Mouse (Mus musculus): ENCODE data around the gene Trpm6. TPM values are rescaled to one million over a fixed set of nuclear protein-coding genes. Genes with fewer than 3 reads are reported as not detected.
A peak's percentile ranks its signal among the peaks of the same experiment; 100 is the strongest.

Gene Trpm6
- total RNA-seq, 2 experiments from 2014 or later, result 0.49 to 0.52 TPM

- DNase-seq (ENCODE audit: low spot score in 2 of 2), result peak; percentile 18 to 44
Measured at GRCm38 (mm10) chr19:18888491-18889116, 138.8 kb downstream of the Trpm6 start.

- DNase-seq (ENCODE audit: low spot score in 2 of 2), result peak; percentile 27 to 39
Measured at GRCm38 (mm10) chr19:18889117-18889627, 139.4 kb downstream of the Trpm6 start.

GRCm38 (mm10) chr19:18889632-18890031 is 139.8 kb downstream of the Trpm6 start:
- DNase-seq (ENCODE audit: low spot score in 2 of 2), result no peak

GRCm38 (mm10) chr19:18890216-18890615 is 140.4 kb downstream of the Trpm6 start:
- no peak for DNase-seq (ENCODE audit: low spot score in 2 of 2)

GRCm38 (mm10) chr19:18898238-18898637 is 148.5 kb downstream of the Trpm6 start:
- DNase-seq (ENCODE audit: low spot score in 2 of 2), result no peak

- DNase-seq (ENCODE audit: low spot score in 2 of 2), result no peak
Measured at GRCm38 (mm10) chr19:18902041-18902693, 152.4 kb downstream of the Trpm6 start.

GRCm38 (mm10) chr19:18902694-18903067 is 152.9 kb downstream of the Trpm6 start:
- DNase-seq (ENCODE audit: low spot score in 2 of 2), result no peak

- no peak for DNase-seq (ENCODE audit: low spot score in 2 of 2)
Measured at GRCm38 (mm10) chr19:18905511-18905910, 155.7 kb downstream of the Trpm6 start.

GRCm38 (mm10) chr19:18909641-18910040 is 159.9 kb downstream of the Trpm6 start:
- no peak for DNase-seq (ENCODE audit: low spot score in 2 of 2)

GRCm38 (mm10) chr19:18911755-18912340 is 162.1 kb downstream of the Trpm6 start:
- no peak for DNase-seq (ENCODE audit: low spot score in 2 of 2)

- DNase-seq (ENCODE audit: low spot score in 2 of 2), result no peak
Measured at GRCm38 (mm10) chr19:18941391-18941790, 191.6 kb downstream of the Trpm6 start.

Other genes with a start within 250 kb of the Trpm6 start
- gene Ostf1, start 118.2 kb upstream of the Trpm6 start, total RNA-seq (2021), result 10 to 100 TPM; 14.0 to 16.2 TPM
- gene Nmrk1, start 118.0 kb upstream of the Trpm6 start, total RNA-seq (2021), result 1 to 10 TPM; 5.8 to 5.9 TPM
- gene Carnmt1, start 79.2 kb upstream of the Trpm6 start, total RNA-seq (2021), result 10 to 100 TPM; 10.4 to 11.5 TPM
- 10 to 100 TPM; 25.5 to 27.3 TPM for gene D030056L22Rik, start 36.8 kb upstream of the Trpm6 start, total RNA-seq (2021)